ENCODE assay signal across 8 mouse cellular contexts in the genomic region with DNA sequence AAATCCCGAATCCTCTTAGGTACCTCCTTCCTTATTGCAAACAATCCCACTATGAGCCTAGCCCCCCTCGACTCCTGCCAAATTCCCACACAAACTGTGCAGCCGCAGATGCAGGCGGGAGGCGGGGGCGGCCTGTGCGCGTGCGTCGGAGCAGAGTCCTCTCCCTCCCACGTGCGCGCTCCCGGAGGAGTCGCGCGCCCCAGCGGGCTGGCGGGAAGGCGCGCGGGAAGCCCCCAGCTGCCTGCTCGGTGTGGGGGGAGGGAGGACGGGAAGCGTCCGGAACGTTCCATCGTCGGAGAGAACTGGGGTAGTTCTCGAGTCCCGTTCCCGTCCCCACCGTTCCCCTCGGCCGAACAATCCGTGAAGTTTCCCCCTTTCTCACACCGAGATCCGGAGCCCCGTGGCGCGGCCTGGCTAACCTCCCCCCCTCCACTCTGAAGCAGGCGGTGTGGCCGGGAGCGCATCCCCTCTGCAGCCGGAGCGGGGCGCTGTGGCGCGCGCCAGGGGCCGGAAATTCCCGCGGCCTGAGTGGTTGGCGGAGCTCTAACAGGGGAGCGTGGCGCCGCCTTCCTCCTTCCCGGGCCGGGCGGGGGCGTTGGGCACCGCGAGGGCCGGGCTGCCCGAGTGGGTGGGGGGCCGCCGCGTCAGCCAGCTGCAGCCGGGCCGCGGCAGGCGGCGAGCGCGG. TPM values are rescaled to one million over a fixed set of nuclear protein-coding genes. Genes with fewer than 3 reads are reported as not detected.
DNase-seq lines count a peak whose midpoint lies in the region; ATAC-seq and TF ChIP-seq lines count a peak whose summit lies in the region.

No protein-coding gene starts in this region.

- peaks cover 12% of the 10 kb centered on the region; the same call in 1 of the 2 replicates for H3K36me3 ChIP-seq in embryonic facial prominence, embryonic 15.5 days
- H3K36me3 ChIP-seq in kidney, embryonic 14.5 days (ENCODE audit: control insufficient read depth, insufficient read depth, low read length): peaks cover 10% of the 10 kb centered on the region; the same call in 1 of the 2 replicates
- peaks cover 6% of the 10 kb centered on the region for H3K36me3 ChIP-seq in limb, embryonic 15.5 days

- H3K4me2 ChIP-seq in embryonic facial prominence, embryonic 15.5 days (replicated peaks): peak overlapping the region; percentile 84
- H3K4me2 ChIP-seq in kidney, embryonic 14.5 days (replicated peaks; ENCODE audit: low read depth, low read length): peak overlapping the region; percentile 74
- peak overlapping the region; percentile 65 for H3K4me2 ChIP-seq in limb, embryonic 15.5 days

- no peaks in the 10 kb centered on the region for H3K27me3 ChIP-seq in embryonic facial prominence, embryonic 15.5 days
- no peaks in the 10 kb centered on the region for H3K27me3 ChIP-seq in kidney, embryonic 14.5 days (ENCODE audit: control insufficient read depth, insufficient read depth, low read length)
- H3K27me3 ChIP-seq in limb, embryonic 15.5 days: no peaks in the 10 kb centered on the region

- TF ChIP-seq POLR2A in bone marrow, adult 2 months (IDR thresholded peaks at IDR 0.05; ENCODE audit: borderline replicate concordance, control insufficient read depth, low read depth, low read length): peak; percentile 39; the same call in 1 of the 2 replicates

- WGBS in bone marrow, adult 2 months: under 1% methylated on average over 66 of the region's 75 CpGs
- 0% methylated on average over 48 of the region's 75 CpGs for WGBS in embryonic facial prominence, embryonic 15.5 days
- WGBS in kidney, embryonic 14.5 days: under 1% methylated on average over 62 of the region's 75 CpGs
- WGBS in limb, embryonic 15.5 days: under 1% methylated on average over 59 of the region's 75 CpGs

- ATAC-seq in embryonic facial prominence, embryonic 15.5 days (ENCODE audit: insufficient number of reproducible peaks, low FRiP score, low TSS enrichment, low read depth): peak; percentile 94
- peak; percentile 97 for ATAC-seq in kidney, embryonic 14.5 days (ENCODE audit: low FRiP score, low TSS enrichment)
- ATAC-seq in limb, embryonic 15.5 days (ENCODE audit: insufficient number of reproducible peaks, low FRiP score, low TSS enrichment, low read depth): peak; percentile 92

- H3K4me1 ChIP-seq in bone marrow, adult 2 months (ENCODE audit: control insufficient read depth, insufficient read depth, low read length): peaks cover 2% of the 10 kb centered on the region; the same call in 1 of the 2 replicates
- peaks cover 12% of the 10 kb centered on the region; the same call in 1 of the 2 replicates for H3K4me1 ChIP-seq in embryonic facial prominence, embryonic 15.5 days
- H3K4me1 ChIP-seq in kidney, embryonic 14.5 days (ENCODE audit: control insufficient read depth, insufficient read depth, low read length): peaks cover 10% of the 10 kb centered on the region
- H3K4me1 ChIP-seq in limb, embryonic 15.5 days: peaks cover 18% of the 10 kb centered on the region

- peak; percentile 71 for TF ChIP-seq CTCF in bone marrow, adult 2 months (IDR thresholded peaks at IDR 0.05; ENCODE audit: control insufficient read depth, insufficient read depth, low read length)

- peak; percentile 96 for DNase-seq in 416B (ENCODE audit: low read depth)
- DNase-seq in heart, adult 9 months (ENCODE audit: low spot score in 2 of 2): peak; percentile 98
- DNase-seq in monocyte, adult 2 months (ENCODE audit: low read depth in 1 of 2, low spot score in 2 of 2): peak; percentile 91 to 95
- DNase-seq in spleen, postnatal 36 days (ENCODE audit: low spot score in 2 of 2): peak; percentile 96 to 97

- no peaks in the 10 kb centered on the region for H3K9me3 ChIP-seq in embryonic facial prominence, embryonic 15.5 days (replicated peaks)
- H3K9me3 ChIP-seq in kidney, embryonic 14.5 days (ENCODE audit: control insufficient read depth, low read length): no peaks in the 10 kb centered on the region
- no peaks in the 10 kb centered on the region for H3K9me3 ChIP-seq in limb, embryonic 15.5 days

- peak overlapping the region; percentile 84 for H3K9ac ChIP-seq in embryonic facial prominence, embryonic 15.5 days
- peak overlapping the region; percentile 92 for H3K9ac ChIP-seq in kidney, embryonic 14.5 days (ENCODE audit: low read depth, low read length)
- H3K9ac ChIP-seq in limb, embryonic 15.5 days: peak overlapping the region; percentile 77

- H3K27ac ChIP-seq in bone marrow, adult 2 months (ENCODE audit: control insufficient read depth, insufficient read depth, low read depth, low read length, poor library complexity): peak overlapping the region; percentile 52
- H3K27ac ChIP-seq in embryonic facial prominence, embryonic 15.5 days (replicated peaks): peak overlapping the region; percentile 97
- H3K27ac ChIP-seq in kidney, embryonic 14.5 days (ENCODE audit: low read depth, low read length): peak overlapping the region; percentile 99
- peak overlapping the region; percentile 99 for H3K27ac ChIP-seq in limb, embryonic 15.5 days

- H3K4me3 ChIP-seq in bone marrow, adult 2 months (replicated peaks; ENCODE audit: control insufficient read depth, low read depth, low read length): peak overlapping the region; percentile 94
- H3K4me3 ChIP-seq in embryonic facial prominence, embryonic 15.5 days (replicated peaks): peak overlapping the region; percentile 73
- peak overlapping the region; percentile 91 for H3K4me3 ChIP-seq in kidney, embryonic 14.5 days (ENCODE audit: low read length)
- peak overlapping the region; percentile 91 for H3K4me3 ChIP-seq in limb, embryonic 15.5 days

RNA-seq across cellular contexts. Expression of a gene that starts 15.4 kb away (rescaled TPM):
- polyA plus RNA-seq in bone marrow, adult 2 months (2011; ENCODE audit: insufficient read depth, insufficient read length, low replicate concordance, missing spikeins): 7.2 and 22.6 TPM in 2 replicates
- 19.6 and 21.9 TPM in 2 replicates for polyA plus RNA-seq in embryonic facial prominence, embryonic 15.5 days (2015; fragmentation: Nextera tagmentation; extraction: Ambion mirVana)
- polyA plus RNA-seq in kidney, embryonic 14.5 days (2014; fragmentation: Nextera tagmentation; extraction: Ambion mirVana): 20.5 and 35.5 TPM in 2 replicates
- polyA plus RNA-seq in limb, embryonic 15.5 days (2015; fragmentation: Nextera tagmentation; extraction: Ambion mirVana): 17.4 and 18.4 TPM in 2 replicates

Comparison
In these comparisons a context has a peak if more than half of its experiments do, and no peak if none do; other contexts are left out.
1. Peak in every context shown above with its lines: DNase-seq, ATAC-seq, H3K4me3 ChIP-seq and H3K27ac ChIP-seq.